ENCODE assay signal across 18 mouse cellular contexts in genomic region chr7:101271602-101272001, GRCm38 (mm10). TPM values are rescaled to one million over a fixed set of nuclear protein-coding genes. Genes with fewer than 3 reads are reported as not detected.
DNase-seq lines count a peak whose midpoint lies in the region; ATAC-seq and TF ChIP-seq lines count a peak whose summit lies in the region.
"Had no signal": no experiment of that assay in that cellular context is flagged by ENCODE, and none has a peak within 500 bp of the region (broad histone marks: within the 10 kb centered on the region; RNA-seq: fewer than 3 reads in every experiment).

No protein-coding gene starts in this region.

- H3K36me3 ChIP-seq in forebrain, embryonic 14.5 days (ENCODE audit: control insufficient read depth, insufficient read depth, low read length), result peaks cover 39% of the 10 kb centered on the region
- H3K36me3 ChIP-seq in forebrain, embryonic 12.5 days (replicated peaks), result peaks cover 25% of the 10 kb centered on the region
- peaks cover 18% of the 10 kb centered on the region; the same call in 1 of the 2 replicates for H3K36me3 ChIP-seq in midbrain, postnatal 0 days (ENCODE audit: insufficient read depth, low read length)
- peaks cover 10% of the 10 kb centered on the region for H3K36me3 ChIP-seq in midbrain, embryonic 16.5 days (ENCODE audit: control insufficient read depth, insufficient read depth, low read length)

- H3K9me3 ChIP-seq in forebrain, embryonic 14.5 days (replicated peaks; ENCODE audit: control insufficient read depth, low read length), result no peaks in the 10 kb centered on the region
- H3K9me3 ChIP-seq in forebrain, embryonic 12.5 days, result no peaks in the 10 kb centered on the region
- no peaks in the 10 kb centered on the region for H3K9me3 ChIP-seq in midbrain, postnatal 0 days (ENCODE audit: low read length)
- no peaks in the 10 kb centered on the region for H3K9me3 ChIP-seq in midbrain, embryonic 16.5 days (replicated peaks; ENCODE audit: control insufficient read depth, low read length, poor library complexity, severe bottlenecking)
- H3K9me3 ChIP-seq: megakaryocyte, embryonic 14.5 days had no signal

- no peak for ATAC-seq in forebrain, embryonic 14.5 days
- ATAC-seq in forebrain, embryonic 12.5 days (ENCODE audit: low FRiP score), result no peak
- no peak for ATAC-seq in midbrain, postnatal 0 days (ENCODE audit: low FRiP score)
- ATAC-seq in midbrain, embryonic 16.5 days, result no peak

- WGBS in forebrain, embryonic 14.5 days, result 88% methylated on average over 1 of the region's 1 CpGs
- WGBS in forebrain, embryonic 12.5 days, result 78% methylated on average over 1 of the region's 1 CpGs
- 86% methylated on average over 1 of the region's 1 CpGs for WGBS in midbrain, postnatal 0 days
- WGBS in midbrain, embryonic 16.5 days, result 84% methylated on average over 1 of the region's 1 CpGs

- no peak overlapping the region for H3K4me2 ChIP-seq in forebrain, embryonic 14.5 days (ENCODE audit: low read length)
- H3K4me2 ChIP-seq in forebrain, embryonic 12.5 days, result no peak overlapping the region
- H3K4me2 ChIP-seq in midbrain, postnatal 0 days (ENCODE audit: low read depth, low read length, poor library complexity, severe bottlenecking), result no peak overlapping the region
- no peak overlapping the region for H3K4me2 ChIP-seq in midbrain, embryonic 16.5 days (ENCODE audit: low read length)
- H3K4me2 ChIP-seq: heart, embryonic 11.5 days had no signal

- H3K4me1 ChIP-seq in forebrain, embryonic 14.5 days (ENCODE audit: control insufficient read depth, insufficient read depth, low read length), result no peaks in the 10 kb centered on the region
- H3K4me1 ChIP-seq in forebrain, embryonic 12.5 days, result no peaks in the 10 kb centered on the region
- H3K4me1 ChIP-seq in midbrain, postnatal 0 days (ENCODE audit: insufficient read depth, low read length), result no peaks in the 10 kb centered on the region
- H3K4me1 ChIP-seq in midbrain, embryonic 16.5 days (ENCODE audit: control insufficient read depth, insufficient read depth, low read length), result no peaks in the 10 kb centered on the region

- H3K9ac ChIP-seq in forebrain, embryonic 14.5 days (ENCODE audit: low read length), result 0 out of 2 replicates have a peak overlapping the region, but pooled peaks have one; percentile 3
- H3K9ac ChIP-seq in forebrain, embryonic 12.5 days, result no peak overlapping the region
- no peak overlapping the region for H3K9ac ChIP-seq in midbrain, postnatal 0 days (replicated peaks; ENCODE audit: low read length, poor library complexity, severe bottlenecking)
- no peak overlapping the region for H3K9ac ChIP-seq in midbrain, embryonic 16.5 days (ENCODE audit: low read depth, low read length)

- DNase-seq in forebrain, embryonic 14.5 days (ENCODE audit: low spot score), result peak; percentile 27
- peak; percentile 18 for DNase-seq in layer of hippocampus, adult 9-10 months (ENCODE audit: low spot score)
- DNase-seq in layer of hippocampus, postnatal 25 days (ENCODE audit: extremely low spot score in 1 of 2, low spot score in 1 of 2), result no peak
- DNase-seq in midbrain, postnatal 0 days (ENCODE audit: low spot score), result peak; percentile 41
- no peak for DNase-seq in right cerebral cortex, postnatal 36 days (ENCODE audit: low spot score in 2 of 2)
- DNase-seq in thymus, postnatal 4 days, result no peak
- DNase-seq: adrenal gland, postnatal 10 days; cerebellum, postnatal 10 days; gastrocnemius, postnatal 36 days; kidney, postnatal 10 days; layer of hippocampus, adult 9-11 months; spleen, adult 18-20 months; thymus, postnatal 14 days had no signal

- H3K27ac ChIP-seq in forebrain, embryonic 14.5 days (ENCODE audit: low read depth, low read length), result no peak overlapping the region
- H3K27ac ChIP-seq in forebrain, embryonic 12.5 days, result no peak overlapping the region
- no peak overlapping the region for H3K27ac ChIP-seq in midbrain, postnatal 0 days (ENCODE audit: low read depth, low read length)
- no peak overlapping the region for H3K27ac ChIP-seq in midbrain, embryonic 16.5 days (ENCODE audit: low read length)

- H3K4me3 ChIP-seq in forebrain, embryonic 14.5 days (ENCODE audit: low read depth, low read length), result no peak overlapping the region
- H3K4me3 ChIP-seq in forebrain, embryonic 12.5 days (replicated peaks), result no peak overlapping the region
- no peak overlapping the region for H3K4me3 ChIP-seq in midbrain, postnatal 0 days (ENCODE audit: low read depth, low read length)
- no peak overlapping the region for H3K4me3 ChIP-seq in midbrain, embryonic 16.5 days (ENCODE audit: low read depth, low read length)
- H3K4me3 ChIP-seq: erythroblast, embryonic 14.5 days; megakaryocyte, embryonic 14.5 days had no signal

- TF ChIP-seq CTCF in midbrain, postnatal 0 days (IDR thresholded peaks at IDR 0.05), result peak; percentile 70

- H3K27me3 ChIP-seq in forebrain, embryonic 14.5 days (replicated peaks; ENCODE audit: control insufficient read depth, insufficient read depth, low read length), result no peaks in the 10 kb centered on the region
- no peaks in the 10 kb centered on the region for H3K27me3 ChIP-seq in forebrain, embryonic 12.5 days
- no peaks in the 10 kb centered on the region for H3K27me3 ChIP-seq in midbrain, postnatal 0 days (ENCODE audit: insufficient read depth, low read length)
- no peaks in the 10 kb centered on the region for H3K27me3 ChIP-seq in midbrain, embryonic 16.5 days (ENCODE audit: control insufficient read depth, insufficient read depth, low read depth, low read length)
- H3K27me3 ChIP-seq: megakaryocyte, embryonic 14.5 days had no signal

RNA-seq across cellular contexts. Expression of gene Atg16l2, which starts 30.4 kb away (rescaled TPM):
- polyA plus RNA-seq in forebrain, embryonic 14.5 days (2014; fragmentation: Nextera tagmentation; extraction: Ambion mirVana), result 13.5 and 17.8 TPM in 2 replicates
- 18.8 and 21.8 TPM in 2 replicates for polyA plus RNA-seq in forebrain, embryonic 12.5 days (2016; fragmentation: Nextera tagmentation; extraction: Ambion mirVana)
- 10 to 100 TPM; 35.1 to 36.6 TPM for total RNA-seq in layer of hippocampus, postnatal 25 days (2021)
- 17.0 and 31.5 TPM in 2 replicates for total RNA-seq in midbrain, postnatal 0 days (2014; rRNA removed)
- 22.4 and 22.6 TPM in 2 replicates for polyA plus RNA-seq in midbrain, postnatal 0 days (2015; fragmentation: Nextera tagmentation; extraction: Ambion mirVana)
- polyA plus RNA-seq in midbrain, embryonic 16.5 days (2015; fragmentation: Nextera tagmentation; extraction: Ambion mirVana), result 29.3 and 36.3 TPM in 2 replicates

RNA-seq across cellular contexts. Expression of gene Stard10, which starts 45.3 kb away (rescaled TPM):
- 8.0 and 8.1 TPM in 2 replicates for polyA plus RNA-seq in forebrain, embryonic 14.5 days (2014; fragmentation: Nextera tagmentation; extraction: Ambion mirVana)
- 5.8 and 6.2 TPM in 2 replicates for polyA plus RNA-seq in forebrain, embryonic 12.5 days (2016; fragmentation: Nextera tagmentation; extraction: Ambion mirVana)
- total RNA-seq in layer of hippocampus, postnatal 25 days (2021), result 10 to 100 TPM; 22.4 to 23.0 TPM
- 21.5 and 47.7 TPM in 2 replicates for total RNA-seq in midbrain, postnatal 0 days (2014; rRNA removed)
- 11.0 and 12.1 TPM in 2 replicates for polyA plus RNA-seq in midbrain, postnatal 0 days (2015; fragmentation: Nextera tagmentation; extraction: Ambion mirVana)
- 6.7 and 8.3 TPM in 2 replicates for polyA plus RNA-seq in midbrain, embryonic 16.5 days (2015; fragmentation: Nextera tagmentation; extraction: Ambion mirVana)

Comparison
In these comparisons a context has a peak if more than half of its experiments do, and no peak if none do; other contexts are left out.
1. DNase-seq: peak in forebrain, embryonic 14.5 days (single experiment), layer of hippocampus, adult 9-10 months (single experiment) and midbrain, postnatal 0 days (single experiment); none in layer of hippocampus, postnatal 25 days (0 of 2), right cerebral cortex, postnatal 36 days (0 of 2) and thymus, postnatal 4 days (single experiment).